Mouse (Mus musculus) kidney, embryonic 16.5 days (tissue): ENCODE data around the gene Rnf44. TPM values are rescaled to one million over a fixed set of nuclear protein-coding genes. Genes with fewer than 3 reads are reported as not detected.

Source experiments
- ATAC-seq: fragments of 200-750 bp; cut with Nextera tagmentation; 2 replicates; pipeline ENCODE4 v1.8.0; 2017; ENCODE audit warnings: moderate TSS enrichment; ENCODE audit not compliant: low FRiP score, low TSS enrichment
- H3K27ac ChIP-seq: fragments of 300-500 bp; sonication (generic); 2 replicates; pipeline ENCODE4 v1.5.1; 2014; ENCODE audit warnings: low read length
- H3K27me3 ChIP-seq: fragments of 300-500 bp; sonication (generic); 2 replicates; pipeline ENCODE4 v1.6.1; 2014; ENCODE audit warnings: low read length, control low read depth, mixed read lengths; ENCODE audit not compliant: insufficient read depth
- H3K36me3 ChIP-seq: fragments of 300-500 bp; sonication (generic); 2 replicates; pipeline ENCODE4 v1.6.1; 2014; ENCODE audit warnings: low read length, control low read depth, mixed read lengths; ENCODE audit not compliant: insufficient read depth
- H3K4me1 ChIP-seq: fragments of 300-500 bp; sonication (generic); 2 replicates; pipeline ENCODE4 v1.6.1; 2014; ENCODE audit warnings: low read length, control low read depth, mixed read lengths; ENCODE audit not compliant: insufficient read depth
- H3K4me2 ChIP-seq: fragments of 300-500 bp; sonication (generic); replicated peaks from 2 replicates; pipeline ENCODE4 v1.6.1; 2014; ENCODE audit warnings: low read depth, low read length
- H3K4me3 ChIP-seq: fragments of 300-500 bp; sonication (generic); 2 replicates; pipeline ENCODE4 v1.5.1; 2014; ENCODE audit warnings: mild to moderate bottlenecking, low read length
- H3K9ac ChIP-seq: fragments of 300-500 bp; sonication (generic); replicated peaks from 2 replicates; pipeline ENCODE4 v1.6.1; 2014; ENCODE audit warnings: low read length
- H3K9me3 ChIP-seq: fragments of 300-500 bp; sonication (generic); 2 replicates; pipeline ENCODE4 v1.6.1; 2016; ENCODE audit warnings: low read length, control low read depth
- WGBS: fragments of 180-500 bp; shearing (Covaris S2); extraction: QIAGEN DNeasy Blood & Tissue Kit; methylation state at CpG from one replicate; pipeline ENCODE4 v1.1.7; 2014; 5-methylcytosine and 5-hydroxymethylcytosine counted together
- polyA plus RNA-seq: library from polyadenylated mRNA; unstranded; fragments of >200 nt; fragmentation: Nextera tagmentation; extraction: Ambion mirVana; gene quantifications from 2 replicates; pipeline ENCODE4 v1.2.1, GENCODE M21; 2015

The Rnf44 gene
- polyA plus RNA-seq, 1 experiment from 2014 or later: 71.3 TPM

GRCm38 (mm10) chr13:54675895-54676590, 17.7 kb downstream of the Rnf44 start:
- 50% methylated on average over 11 of the region's 11 CpGs for WGBS
- ATAC-seq: peak; percentile 62
- Histone ChIP-seq H3K27me3 (no peaks in the 10 kb centered on the region), H3K4me1 (0 out of 2 replicates have a peak, but pooled peaks cover 3% of the 10 kb centered on the region), H3K4me3 (no peak overlapping the region), H3K9me3 (no peaks in the 10 kb centered on the region), H3K9ac (no peak overlapping the region), H3K4me2 (no peak overlapping the region), H3K36me3 (peaks cover 24% of the 10 kb centered on the region), H3K27ac (peak overlapping the region; percentile 81)

GRCm38 (mm10) chr13:54670491-54670890, 23.2 kb downstream of the Rnf44 start:
- ATAC-seq: no peak
- Histone ChIP-seq H3K4me2 (no peak overlapping the region), H3K36me3 (no peaks in the 10 kb centered on the region), H3K27ac (no peak overlapping the region), H3K27me3 (no peaks in the 10 kb centered on the region), H3K4me3 (no peak overlapping the region), H3K9me3 (no peaks in the 10 kb centered on the region), H3K4me1 (no peaks in the 10 kb centered on the region), H3K9ac (no peak overlapping the region)
- WGBS: 78% methylated on average over 2 of the region's 2 CpGs

GRCm38 (mm10) chr13:54665062-54665461, 28.6 kb downstream of the Rnf44 start:
- Histone ChIP-seq H3K9me3 (no peaks in the 10 kb centered on the region), H3K36me3 (peaks cover 11% of the 10 kb centered on the region), H3K4me3 (no peak overlapping the region), H3K27ac (no peak overlapping the region), H3K9ac (no peak overlapping the region), H3K4me1 (peaks cover 27% of the 10 kb centered on the region), H3K27me3 (no peaks in the 10 kb centered on the region), H3K4me2 (no peak overlapping the region)
- 92% methylated on average over 7 of the region's 7 CpGs for WGBS
- no peak for ATAC-seq

GRCm38 (mm10) chr13:54664509-54664908, 29.2 kb downstream of the Rnf44 start:
- WGBS: 80% methylated on average over 1 of the region's 1 CpGs
- peaks cover 27% of the 10 kb centered on the region for H3K4me1 ChIP-seq
- no peak overlapping the region for H3K4me2 ChIP-seq
- H3K4me3 ChIP-seq: no peak overlapping the region
- H3K36me3 ChIP-seq: peaks cover 15% of the 10 kb centered on the region
- peak overlapping the region; percentile 81 for H3K27ac ChIP-seq
- H3K27me3 ChIP-seq: no peaks in the 10 kb centered on the region
- ATAC-seq: no peak
- H3K9ac ChIP-seq: no peak overlapping the region
- no peaks in the 10 kb centered on the region for H3K9me3 ChIP-seq

GRCm38 (mm10) chr13:54663999-54664398, 29.7 kb downstream of the Rnf44 start:
- peak; percentile 81; the same call in 1 of the 2 replicates for ATAC-seq
- H3K27ac ChIP-seq: peak overlapping the region; percentile 81

GRCm38 (mm10) chr13:54661358-54661757, 32.3 kb downstream of the Rnf44 start:
- H3K9me3 ChIP-seq: no peaks in the 10 kb centered on the region
- WGBS: 81% methylated on average over 12 of the region's 12 CpGs
- no peak overlapping the region for H3K4me3 ChIP-seq
- 0 out of 2 replicates have a peak overlapping the region, but pooled peaks have one; percentile 11 for H3K27ac ChIP-seq
- H3K4me1 ChIP-seq: peaks cover 27% of the 10 kb centered on the region
- peaks cover 42% of the 10 kb centered on the region for H3K36me3 ChIP-seq
- no peak overlapping the region for H3K4me2 ChIP-seq
- no peak for ATAC-seq
- H3K9ac ChIP-seq: no peak overlapping the region
- no peaks in the 10 kb centered on the region for H3K27me3 ChIP-seq

More at GRCm38 (mm10) chr13:54663999-54664398, 29.7 kb downstream of the Rnf44 start:
- H3K4me1 ChIP-seq: peaks cover 27% of the 10 kb centered on the region
- WGBS: 47% methylated on average over 4 of the region's 4 CpGs
- no peak overlapping the region for H3K4me3 ChIP-seq
- no peak overlapping the region for H3K4me2 ChIP-seq
- H3K27me3 ChIP-seq: no peaks in the 10 kb centered on the region
- no peaks in the 10 kb centered on the region for H3K9me3 ChIP-seq
- peaks cover 16% of the 10 kb centered on the region for H3K36me3 ChIP-seq
- H3K9ac ChIP-seq: no peak overlapping the region

- no peak overlapping the region; the same call in 1 of the 2 replicates for H3K9ac ChIP-seq
- H3K4me1 ChIP-seq: peaks cover 27% of the 10 kb centered on the region
- H3K9me3 ChIP-seq: no peaks in the 10 kb centered on the region
- ATAC-seq: no peak
- peaks cover 47% of the 10 kb centered on the region for H3K36me3 ChIP-seq
- no peaks in the 10 kb centered on the region for H3K27me3 ChIP-seq
- no peak overlapping the region for H3K4me3 ChIP-seq
- no peak overlapping the region for H3K4me2 ChIP-seq
- WGBS: 61% methylated on average over 5 of the region's 5 CpGs
- H3K27ac ChIP-seq: no peak overlapping the region
These were observed 32.8 kb downstream of the Rnf44 start for GRCm38 (mm10) chr13:54660877-54661276.

- Histone ChIP-seq H3K27me3 (no peaks in the 10 kb centered on the region), H3K4me1 (no peaks in the 10 kb centered on the region), H3K9ac (no peak overlapping the region), H3K27ac (no peak overlapping the region), H3K4me3 (no peak overlapping the region), H3K4me2 (no peak overlapping the region), H3K36me3 (peaks cover 81% of the 10 kb centered on the region), H3K9me3 (no peaks in the 10 kb centered on the region)
- ATAC-seq: no peak
- WGBS: 97% methylated on average over 3 of the region's 3 CpGs
These were observed 43.2 kb downstream of the Rnf44 start for GRCm38 (mm10) chr13:54650461-54650860.

- Histone ChIP-seq H3K9ac (no peak overlapping the region), H3K36me3 (peaks cover 14% of the 10 kb centered on the region), H3K27ac (no peak overlapping the region), H3K9me3 (no peaks in the 10 kb centered on the region), H3K27me3 (no peaks in the 10 kb centered on the region), H3K4me1 (no peaks in the 10 kb centered on the region), H3K4me3 (no peak overlapping the region), H3K4me2 (no peak overlapping the region)
- 93% methylated on average over 3 of the region's 3 CpGs for WGBS
- ATAC-seq: no peak
These were observed 58.7 kb downstream of the Rnf44 start for GRCm38 (mm10) chr13:54635011-54635410.

- H3K9me3 ChIP-seq: no peaks in the 10 kb centered on the region
- no peak overlapping the region for H3K4me2 ChIP-seq
- H3K27ac ChIP-seq: no peak overlapping the region
- H3K36me3 ChIP-seq: peaks cover 7% of the 10 kb centered on the region; the same call in 1 of the 2 replicates
- H3K4me1 ChIP-seq: no peaks in the 10 kb centered on the region
- H3K9ac ChIP-seq: no peak overlapping the region
- no peak overlapping the region for H3K4me3 ChIP-seq
- no peak for ATAC-seq
- no peaks in the 10 kb centered on the region for H3K27me3 ChIP-seq
- WGBS: 62% methylated on average over 3 of the region's 3 CpGs
These were observed 60.9 kb downstream of the Rnf44 start for GRCm38 (mm10) chr13:54632731-54633277.
